Mouse (Mus musculus) gastrocnemius, adult 18-20 months (tissue): ENCODE data around the gene Kif20b. TPM values are rescaled to one million over a fixed set of nuclear protein-coding genes. Genes with fewer than 3 reads are reported as not detected.

Experiments used
- DNase-seq: peaks from one replicate; pipeline ENCODE4 v3.0.0; 2021; ENCODE audit warnings: low spot score
- long read RNA-seq, 2 experiments: library from polyadenylated mRNA; stranded (forward); transcript quantifications; one replicate each; pipeline ENCODE4 v2.0.0; 2021
- total RNA-seq, 2 experiments: library from RNA; stranded (reverse); gene quantifications; 2 replicates each; pipeline ENCODE4 v1.2.3; 2021

The Kif20b gene
- under 1 TPM; 0.21 to 0.25 TPM for total RNA-seq
- long read RNA-seq, experiment 1, result 0 reads
- long read RNA-seq, experiment 2, result 0 reads

DNA sequence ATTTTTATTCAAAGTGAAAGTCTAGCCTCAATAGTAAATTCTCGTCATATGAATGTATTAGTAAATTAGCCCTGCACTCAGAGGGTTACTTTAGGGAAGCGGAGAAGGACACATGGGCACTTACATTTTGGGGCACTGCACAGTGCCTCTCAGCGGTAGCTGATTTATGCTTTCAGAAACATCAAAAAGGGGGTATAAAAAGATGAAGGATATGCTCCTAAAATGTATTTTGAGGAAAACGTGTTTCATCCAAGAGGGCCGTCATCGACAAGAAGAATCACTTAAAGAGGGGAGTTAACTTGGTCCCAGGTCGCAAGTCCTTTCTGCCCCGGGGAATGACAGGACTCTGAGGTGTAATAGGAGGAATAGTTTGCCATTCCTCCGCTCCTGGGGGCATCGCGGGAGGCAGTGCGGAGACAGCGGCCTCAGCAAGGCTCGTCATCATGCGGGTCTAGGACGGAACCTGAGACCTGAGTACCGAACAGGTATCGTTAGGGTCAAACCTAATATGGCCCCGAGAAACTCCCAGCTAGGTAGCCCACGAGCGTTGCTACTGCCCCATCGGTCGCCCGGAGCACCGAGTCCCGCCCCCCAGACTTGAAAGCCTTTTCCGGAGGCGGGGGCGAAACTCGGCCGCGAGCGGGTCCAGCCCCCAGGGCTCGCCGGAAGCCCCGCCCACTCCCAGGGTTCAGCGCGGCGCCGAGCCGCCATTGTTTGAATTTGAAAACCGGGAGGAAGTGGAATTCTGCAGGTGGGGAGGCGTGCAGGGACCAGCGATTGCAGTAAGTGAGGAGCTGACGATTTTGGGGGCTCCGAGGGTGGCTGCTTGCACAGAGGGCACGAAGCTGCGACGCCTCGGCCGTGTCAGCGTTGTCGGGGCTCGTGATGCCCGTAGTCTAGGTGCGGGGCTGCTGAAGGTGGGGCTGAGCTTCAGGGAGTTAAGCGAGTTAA, at the start of gene Kif20b:
TSS of gene Kif20b (plus strand) at position 710 of the 951 bp plus-strand sequence.
- peak; percentile 88 for DNase-seq

DNA sequence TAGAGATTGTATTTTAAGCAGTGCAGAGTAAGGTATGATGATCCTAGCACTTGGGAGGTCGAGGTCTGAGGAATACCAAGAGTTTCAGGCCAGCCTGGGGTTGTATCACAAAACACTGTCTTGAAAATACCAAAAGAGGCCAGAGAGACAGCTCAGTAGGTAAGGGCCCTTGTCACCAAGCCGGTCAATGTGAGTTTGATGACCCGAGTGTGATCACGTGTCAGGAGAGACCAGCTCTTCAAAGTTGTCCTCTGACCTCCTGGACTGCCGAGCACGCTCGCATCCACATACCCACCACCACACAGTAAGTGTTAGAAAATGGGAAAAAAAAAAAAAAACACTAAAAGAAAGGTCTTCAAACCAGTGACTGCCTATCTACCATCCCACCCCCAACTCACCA, 45.5 kb upstream of the Kif20b start:
- DNase-seq, result no peak

DNA sequence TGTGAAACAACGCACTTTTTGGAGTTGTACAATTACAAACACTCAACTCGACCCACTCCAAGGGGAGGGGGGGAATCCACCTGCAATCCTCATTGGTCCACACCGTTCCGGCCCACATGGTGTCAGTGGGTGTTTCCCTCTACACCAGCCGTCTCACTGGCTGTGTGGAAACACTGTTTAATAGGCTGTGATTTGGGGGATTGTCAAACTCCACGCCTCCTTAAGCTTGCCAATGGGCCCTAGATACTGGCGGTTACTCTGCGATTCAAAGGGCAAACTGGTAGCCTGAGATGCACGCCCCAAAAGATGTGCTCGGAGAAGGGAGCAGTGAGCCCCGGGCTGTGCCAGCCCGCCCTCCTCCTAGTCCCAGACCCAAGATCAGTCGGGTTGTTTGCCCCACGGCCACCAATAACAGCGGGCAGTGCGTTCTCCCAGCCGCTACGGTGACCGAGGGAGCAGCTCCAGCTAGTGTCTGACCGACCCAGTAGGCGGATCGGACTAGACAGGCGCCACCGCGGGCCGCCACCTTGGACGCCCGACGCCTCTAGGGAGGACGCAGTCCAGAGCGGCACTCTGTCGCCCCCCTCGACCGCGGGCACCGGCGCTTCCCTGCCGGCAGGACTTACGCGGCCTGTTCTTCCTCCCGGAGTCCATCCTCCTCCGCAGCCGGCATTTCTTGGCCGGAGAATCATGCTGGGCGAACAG, 44.1 kb upstream of the Kif20b start:
- peak; percentile 91 for DNase-seq

DNA sequence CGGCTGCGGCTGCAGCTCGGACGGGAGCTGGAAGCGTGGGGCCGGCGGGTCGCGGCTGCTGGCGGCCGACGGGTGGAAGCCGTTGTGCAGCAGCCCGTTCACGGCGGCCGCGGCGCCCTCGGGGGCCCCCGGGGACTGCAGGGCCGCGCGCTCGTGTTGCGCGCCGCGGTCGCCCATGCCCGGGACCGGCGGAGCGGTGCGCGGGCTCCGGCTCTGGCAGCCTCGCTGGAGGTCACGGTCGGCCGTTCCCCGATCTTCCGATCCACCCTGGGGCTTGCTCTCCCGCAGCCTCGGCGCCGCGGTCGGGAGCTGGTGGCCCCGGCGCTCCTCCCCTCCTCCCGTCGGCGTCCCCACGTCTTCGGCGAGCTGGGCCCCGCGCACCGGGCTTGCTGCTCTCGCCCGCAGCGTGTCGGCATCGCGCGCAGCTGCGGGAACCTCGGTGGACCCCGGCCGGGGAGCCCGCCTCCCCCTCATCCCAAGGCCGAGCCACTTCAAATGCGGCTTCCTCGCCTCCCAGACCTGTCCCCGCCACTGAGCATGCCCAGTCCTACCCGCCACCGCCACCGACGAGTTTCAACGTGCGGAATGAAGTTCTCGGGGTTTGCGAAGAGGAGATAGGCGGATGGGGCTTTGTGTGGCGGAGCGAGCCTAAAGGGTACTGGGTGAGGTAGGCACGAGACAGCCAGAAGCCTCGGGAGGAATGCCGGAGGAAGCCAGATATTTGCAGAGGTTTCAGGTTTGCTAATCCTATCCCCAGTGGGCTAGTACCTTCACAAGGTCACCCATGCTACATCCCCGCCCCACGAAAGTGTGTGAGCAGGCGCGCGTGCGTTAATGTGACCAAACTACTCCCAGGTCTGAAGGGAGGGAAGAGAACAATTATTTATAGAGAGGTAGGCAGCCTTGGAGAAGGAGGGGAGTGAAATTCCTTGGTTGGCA, 43.3 kb upstream of the Kif20b start, which contains the start of gene Pank1:
TSS of gene Pank1 (minus strand) at position 853 of the 939 bp plus-strand sequence.
- peak; percentile 52 for DNase-seq

DNA sequence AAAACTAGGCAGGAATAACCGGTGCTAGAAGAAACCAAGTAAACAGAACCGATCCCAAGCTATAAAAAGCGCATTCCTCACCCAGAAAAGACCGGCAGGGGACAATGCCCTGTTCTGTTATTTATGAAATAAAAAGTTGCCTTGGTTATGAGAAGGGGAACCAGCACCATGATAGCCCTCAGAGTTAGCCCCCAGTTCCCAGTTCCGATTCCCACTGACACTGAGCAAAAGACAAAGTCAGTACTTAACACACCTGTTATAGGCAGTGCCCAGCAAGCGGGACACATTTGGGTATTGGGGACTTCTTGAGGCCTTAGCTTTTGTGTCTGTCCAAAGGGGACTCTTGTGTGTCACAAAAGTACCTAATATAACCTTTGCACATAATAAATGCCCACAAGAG, 42.5 kb upstream of the Kif20b start:
- no peak for DNase-seq

DNA sequence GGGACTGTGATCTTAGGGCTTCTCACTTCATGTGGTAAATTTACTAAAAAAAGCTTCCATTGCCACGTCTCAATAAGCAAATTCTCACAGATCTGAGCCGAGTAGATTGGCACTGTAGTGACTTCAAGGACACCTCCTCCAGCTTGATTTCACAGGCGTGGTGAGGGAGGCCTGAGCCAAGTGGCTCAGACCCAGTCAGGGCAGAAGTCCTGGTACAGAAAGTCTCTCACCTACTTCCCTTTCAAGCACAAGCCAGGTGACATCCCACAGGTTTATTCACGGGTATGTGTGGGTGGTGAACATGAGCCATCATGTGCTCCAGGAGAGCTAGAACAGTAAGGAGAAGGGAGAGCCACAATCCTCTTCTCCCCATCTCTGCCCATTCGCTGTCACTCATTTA, 41.0 kb upstream of the Kif20b start:
- DNase-seq, result peak; percentile 36

DNA sequence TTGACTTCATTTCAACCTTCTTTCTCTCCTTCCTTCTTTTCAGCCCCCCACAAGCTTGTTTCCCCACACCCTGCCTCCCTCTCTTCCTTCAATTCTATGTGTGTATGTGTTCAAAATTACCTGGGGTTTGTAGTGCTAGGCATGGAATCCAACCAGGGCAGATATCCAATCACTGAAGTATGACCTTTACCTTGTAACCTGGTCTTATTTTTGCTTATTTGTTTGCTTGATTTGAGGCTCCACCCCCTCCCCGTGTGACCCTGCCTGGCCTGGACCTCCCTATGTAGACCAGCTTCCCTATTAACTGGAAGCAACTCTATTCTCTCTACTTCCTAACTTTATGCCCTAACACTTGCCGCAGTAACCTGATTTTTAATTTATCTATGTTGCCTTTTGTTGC, 39.7 kb upstream of the Kif20b start:
- no peak for DNase-seq

DNA sequence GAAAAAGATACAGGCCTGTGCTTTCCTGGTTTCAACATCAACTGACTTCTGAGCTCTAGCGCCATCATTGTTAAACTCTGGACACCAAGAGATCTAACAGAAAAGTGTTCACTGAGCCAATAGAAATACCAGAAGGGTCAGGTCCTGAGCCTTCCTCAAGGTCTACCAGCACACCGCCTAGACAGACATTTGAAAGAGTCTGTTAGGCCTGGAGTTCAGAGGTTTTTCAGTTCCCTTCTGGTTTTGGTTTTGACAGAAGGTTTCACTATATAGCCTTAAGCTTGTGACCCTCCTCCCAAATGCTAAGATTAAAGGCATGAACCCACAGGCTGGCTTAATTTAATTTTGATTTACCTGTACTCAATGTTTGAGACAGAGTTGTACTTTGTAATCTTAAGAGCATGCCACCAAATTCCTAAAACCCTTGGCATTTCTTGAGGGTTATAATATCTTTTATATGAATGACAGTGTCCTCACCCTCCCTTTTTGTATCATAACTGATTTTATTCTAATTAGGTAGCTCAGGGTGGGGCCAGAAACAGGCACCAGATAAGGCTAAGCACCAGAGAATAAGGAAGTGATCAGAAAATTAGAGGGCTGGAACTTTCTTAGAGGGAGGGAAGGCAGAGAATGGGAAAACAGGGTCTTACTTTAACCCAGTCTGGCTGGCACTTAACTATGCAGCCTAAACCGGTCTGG, 38.5 kb upstream of the Kif20b start:
- no peak for DNase-seq

DNA sequence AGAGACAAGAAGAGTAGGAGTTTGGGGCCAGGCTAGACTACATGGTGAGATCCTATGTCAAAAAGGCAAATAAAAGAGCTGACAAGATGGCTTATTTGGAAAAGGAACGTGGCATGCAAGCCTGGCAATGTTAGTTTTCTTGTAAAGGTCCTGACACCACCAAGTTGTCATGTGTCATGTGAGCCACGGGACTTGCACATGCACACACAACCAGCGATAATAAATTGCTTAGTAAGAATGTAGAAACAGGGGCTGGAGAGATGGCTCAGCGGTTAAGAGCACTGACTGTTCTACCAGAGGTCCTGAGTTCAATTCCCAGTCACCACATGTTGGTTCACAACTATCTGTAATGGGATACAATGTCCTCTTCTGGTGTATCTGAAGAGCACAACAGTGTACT, 35.8 kb upstream of the Kif20b start:
- no peak for DNase-seq

DNA sequence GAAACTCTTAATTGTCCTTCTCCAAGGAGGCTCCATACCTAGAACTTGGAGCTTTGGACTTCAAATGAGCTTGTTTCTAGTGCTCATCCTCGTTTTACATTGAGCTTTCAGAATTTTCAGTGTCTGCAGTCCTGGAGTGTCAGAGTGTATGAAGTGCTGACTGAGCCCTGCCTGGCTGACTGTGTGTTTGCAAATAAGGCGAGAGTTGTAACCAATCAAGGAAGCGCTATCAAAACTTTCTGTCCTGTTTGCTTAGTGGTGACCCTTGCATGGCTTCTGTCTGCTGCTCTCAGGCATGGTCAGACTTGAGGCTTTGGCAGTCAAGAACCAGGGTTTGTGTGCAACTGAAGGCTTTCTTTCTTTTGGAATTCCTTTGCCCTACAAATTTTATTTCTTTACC, 31.2 kb upstream of the Kif20b start:
- DNase-seq, result no peak

DNA sequence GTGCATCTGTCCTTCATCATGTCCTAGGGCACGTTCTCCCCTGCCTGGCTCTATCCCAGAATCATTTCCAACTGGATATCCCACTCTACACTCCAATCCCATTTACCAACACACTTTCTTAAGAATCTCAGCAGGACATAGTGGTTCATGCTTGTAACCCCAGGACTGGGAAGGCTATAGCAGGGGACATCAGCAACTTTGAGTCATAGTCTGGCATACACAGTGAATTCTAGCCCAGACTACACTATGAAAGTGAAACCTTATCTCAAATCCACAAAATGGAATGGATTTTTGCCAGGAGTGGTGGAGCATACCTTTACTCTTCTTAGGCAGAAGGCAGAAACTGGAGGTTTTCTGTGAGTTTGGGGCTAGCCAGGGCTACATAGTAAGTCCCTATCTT, 30.6 kb upstream of the Kif20b start:
- DNase-seq, result no peak

DNA sequence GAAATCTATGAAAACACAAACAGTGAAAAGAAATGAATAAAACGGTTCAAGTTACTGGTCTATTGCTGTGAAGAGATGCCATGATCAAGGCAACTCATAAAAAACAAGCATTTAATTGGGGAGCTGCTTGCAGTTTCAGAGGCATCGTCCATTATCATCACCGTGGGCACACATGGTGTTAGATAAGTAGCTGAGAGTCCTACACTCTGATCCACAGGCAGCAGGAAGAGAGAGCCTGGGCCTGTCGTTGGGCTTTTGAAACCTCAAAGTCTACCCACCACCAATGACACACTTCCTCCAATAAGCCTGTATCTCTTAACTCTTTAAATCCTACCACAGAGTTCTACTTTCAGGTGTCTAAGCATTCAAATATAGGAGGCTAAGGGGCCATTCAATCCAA, 27.1 kb upstream of the Kif20b start:
- no peak for DNase-seq

DNA sequence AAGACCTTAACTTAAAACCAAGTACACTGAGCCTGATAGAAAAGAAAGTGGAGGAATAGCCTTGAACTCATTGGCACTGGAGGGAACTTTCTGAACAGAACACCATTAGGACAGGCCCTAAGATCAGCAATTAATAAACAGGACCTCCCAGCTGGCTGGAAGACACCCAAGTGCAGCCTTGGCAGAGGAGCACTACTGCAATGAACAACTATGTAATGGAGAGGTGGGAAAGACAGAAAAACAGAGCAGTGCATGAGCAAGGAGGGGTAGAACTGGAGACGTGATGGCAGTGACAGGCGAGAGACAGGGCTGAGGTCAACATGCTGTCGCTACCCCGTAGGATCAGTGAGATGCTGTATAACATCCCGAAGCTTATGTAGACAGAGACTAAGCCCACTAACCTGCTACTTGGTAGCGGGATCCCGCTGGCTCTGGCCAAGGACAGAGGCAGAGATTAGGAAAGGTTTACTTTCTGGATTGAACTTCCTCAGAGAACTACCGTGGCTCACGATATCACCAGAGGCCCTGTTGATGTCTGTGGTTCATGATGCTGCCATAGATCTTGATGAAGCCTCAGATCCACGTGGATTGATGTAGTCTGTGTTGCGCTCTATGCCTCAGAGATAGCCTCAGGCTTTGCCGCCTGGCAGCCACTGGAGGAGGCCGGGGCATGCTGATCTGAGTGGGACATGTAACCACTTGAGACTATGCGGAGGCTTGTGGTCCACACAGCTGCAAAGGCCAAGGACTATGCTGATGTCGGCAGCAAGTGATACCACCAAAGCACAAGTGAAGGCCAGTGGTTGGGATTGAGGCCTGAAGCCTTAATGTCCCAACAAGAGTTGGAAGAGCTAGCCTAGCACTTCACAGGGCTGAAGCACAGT, 24.8 kb upstream of the Kif20b start:
- no peak for DNase-seq

DNA sequence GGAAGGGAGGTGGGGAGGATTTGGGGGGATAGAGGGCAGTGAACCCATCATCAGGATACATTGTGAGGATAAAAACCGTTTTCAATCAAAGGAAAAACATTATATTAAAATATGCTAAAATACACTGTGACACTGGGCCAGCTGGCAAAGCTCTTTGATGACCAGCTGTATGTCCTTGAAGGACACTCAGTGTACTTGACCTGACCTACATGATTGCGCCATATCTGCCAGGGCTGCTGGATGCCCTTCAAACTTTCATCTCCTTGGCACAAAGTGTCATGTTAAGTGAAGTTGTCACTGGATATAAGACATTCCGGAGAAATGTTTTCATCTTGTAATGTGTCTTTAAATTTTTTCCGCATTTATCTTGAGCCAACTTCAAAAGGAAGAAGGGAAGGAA, 23.2 kb upstream of the Kif20b start:
- no peak for DNase-seq

DNA sequence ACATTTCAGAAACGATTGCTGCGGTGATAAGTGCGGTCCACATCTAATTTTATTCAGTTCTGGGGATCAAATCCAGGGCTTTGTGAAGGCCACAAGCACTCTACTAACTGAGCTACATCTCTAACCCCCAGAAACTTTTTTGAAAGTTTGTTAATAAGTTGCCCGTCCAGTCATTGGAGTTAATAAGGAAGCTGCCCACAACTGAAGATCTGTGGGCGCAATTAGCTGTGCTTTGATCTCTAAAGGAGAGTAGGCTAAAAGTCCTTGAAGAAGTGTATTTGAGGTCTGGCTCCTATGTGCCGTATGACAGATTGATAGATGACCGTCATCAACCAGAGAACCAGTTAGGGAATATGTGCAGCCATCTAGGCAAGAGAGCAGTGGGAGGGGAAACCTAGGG, 20.9 kb upstream of the Kif20b start:
- DNase-seq, result no peak

DNA sequence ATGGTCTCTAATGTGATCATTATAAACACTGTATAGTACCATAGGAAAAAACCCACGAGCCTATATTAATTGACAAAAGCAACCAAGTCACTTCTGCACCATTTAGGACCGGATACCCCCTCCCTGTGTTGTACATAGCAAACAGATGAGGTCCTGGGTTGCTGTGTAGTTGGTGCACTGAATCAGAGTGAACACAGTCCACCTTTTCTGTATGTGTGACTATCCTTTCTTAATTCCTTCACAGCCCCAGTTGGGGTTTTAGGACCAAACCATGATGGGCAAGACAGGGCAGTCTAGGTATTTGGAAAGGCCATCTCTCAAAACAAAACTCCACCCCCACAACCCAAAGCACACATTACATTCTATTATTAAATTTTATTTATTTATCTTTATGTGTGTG, 20.4 kb upstream of the Kif20b start:
- DNase-seq, result no peak

DNA sequence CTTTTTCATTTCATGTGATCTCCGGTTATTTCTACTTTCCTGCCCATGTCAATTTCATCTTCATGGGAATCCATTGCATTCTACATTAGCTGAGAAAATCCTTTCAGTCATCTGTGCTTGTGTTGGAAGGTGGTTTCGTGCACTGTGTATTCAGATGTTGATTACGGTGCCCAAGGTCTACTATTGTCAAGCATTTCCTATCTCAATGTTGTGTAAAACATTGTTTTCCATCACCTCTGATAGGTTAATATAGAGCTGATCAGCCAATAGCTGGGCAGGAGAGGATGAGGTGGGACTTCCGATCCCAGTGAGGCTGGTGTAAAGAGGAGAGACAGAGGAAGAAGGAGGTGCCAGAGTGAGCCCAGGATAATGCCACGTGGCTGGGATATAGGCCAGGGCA, 18.1 kb upstream of the Kif20b start:
- DNase-seq, result no peak

DNA sequence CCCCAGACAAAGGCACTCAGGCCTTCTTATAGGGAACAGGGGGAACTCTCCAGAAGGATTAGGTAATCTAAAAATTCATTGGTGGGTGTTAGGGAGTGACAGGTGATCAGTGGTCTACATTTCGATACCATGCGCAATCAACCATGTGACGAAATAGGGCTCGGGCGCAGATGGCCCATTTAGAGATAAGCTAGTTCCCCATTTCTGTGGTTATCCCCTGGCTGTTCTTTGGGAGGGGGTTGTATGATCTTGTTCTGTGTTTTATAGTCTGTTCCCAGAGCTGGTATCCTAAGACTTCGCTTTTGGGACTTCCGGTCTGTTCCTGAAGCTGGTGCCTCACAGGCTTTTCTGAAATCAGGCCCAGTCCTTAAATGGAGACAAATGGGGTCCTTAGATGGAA, 16.7 kb upstream of the Kif20b start:
- no peak for DNase-seq

DNA sequence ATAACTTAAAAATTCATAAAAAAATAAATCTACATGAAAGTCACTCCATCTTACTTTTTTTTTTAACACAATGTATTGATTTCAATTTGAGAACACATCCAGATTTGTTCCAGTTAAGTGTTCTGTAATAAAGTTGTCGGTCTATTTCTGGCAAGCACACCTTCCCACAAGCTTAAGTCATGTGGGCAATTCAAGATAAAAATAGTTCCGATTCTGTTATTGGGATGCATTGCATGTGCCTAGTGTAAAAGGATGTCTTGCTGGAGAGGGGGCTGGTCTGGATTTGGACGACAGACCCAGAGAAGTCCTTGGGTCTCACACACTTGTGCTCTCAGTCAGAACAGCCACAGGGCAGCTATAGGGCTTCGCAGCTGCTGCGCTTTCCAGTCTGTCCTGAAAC, 15.4 kb upstream of the Kif20b start:
- DNase-seq, result no peak

DNA sequence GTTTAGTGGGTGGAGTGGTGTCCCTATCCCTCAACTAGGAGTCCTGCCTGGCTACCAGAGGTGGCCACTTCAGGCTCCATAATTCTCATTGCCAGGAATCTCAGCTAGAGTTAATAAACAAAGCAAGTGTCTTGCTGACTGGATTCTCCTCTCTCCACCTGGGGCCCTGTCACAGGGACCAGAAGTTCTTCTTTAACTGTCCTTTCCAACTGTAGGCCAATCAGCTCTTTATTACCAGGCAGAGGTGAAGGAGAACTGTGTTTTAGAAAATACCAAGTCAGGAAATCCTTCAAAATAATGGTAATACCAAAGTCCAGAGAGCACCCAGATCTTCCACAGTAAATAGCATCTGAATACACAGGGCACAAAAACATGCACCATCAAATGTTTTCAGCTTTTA, 9.8 kb upstream of the Kif20b start:
- no peak for DNase-seq
